Mouse (Mus musculus) adrenal gland, postnatal 14 days (tissue): ENCODE measurements around the gene Fam13c. TPM values are rescaled to one million over a fixed set of nuclear protein-coding genes. Genes with fewer than 3 reads are reported as not detected.
"Not testable (repeated sequence)": the region's sequence is repeated elsewhere in the genome, so short reads cannot be mapped to it uniquely, and the experiment has no call there.

Experiments used
- DNase-seq: peaks from one replicate; pipeline ENCODE4 v3.0.0; 2021; ENCODE audit warnings: mixed read lengths
- long read RNA-seq, 2 experiments: library from polyadenylated mRNA; stranded (forward); transcript quantifications; one replicate each; pipeline ENCODE4 v2.0.0; 2021
- total RNA-seq: library from RNA; stranded (reverse); gene quantifications from 2 replicates; pipeline ENCODE4 v1.2.3, GENCODE M21; 2021

Fam13c gene
- 14.7 and 17.3 TPM in 2 replicates for total RNA-seq
- long read RNA-seq, experiment 1, transcript Fam13c-202 (15 exons, 3,380 nt), result major isoform, 6 of 22 reads
- long read RNA-seq, experiment 1, partial matches to known transcripts, result 2 of 22 reads
- long read RNA-seq, experiment 1, other reads (novel, unspliced or antisense), result 8 of 22 reads
- long read RNA-seq, experiment 2, partial matches to known transcripts, result 3 of 11 reads
- long read RNA-seq, experiment 2, other reads (novel, unspliced or antisense), result 4 of 11 reads

GRCm38 (mm10) chr10:70439676-70440521 lies at the start of gene Fam13c:
Fam13c (plus strand) TSS chr10:70440481.
- peak; percentile 41 for DNase-seq

- DNase-seq, result no peak
Measured at GRCm38 (mm10) chr10:70395900-70396299, 44.4 kb upstream of the Fam13c start.

GRCm38 (mm10) chr10:70398224-70398623 lies 42.1 kb upstream of the Fam13c start:
- no peak for DNase-seq

- no peak for DNase-seq
Measured at GRCm38 (mm10) chr10:70402006-70402405, 38.3 kb upstream of the Fam13c start.

GRCm38 (mm10) chr10:70402711-70403110 lies 37.6 kb upstream of the Fam13c start:
- DNase-seq, result peak; percentile 29

GRCm38 (mm10) chr10:70417811-70418486 lies 22.3 kb upstream of the Fam13c start:
- no peak for DNase-seq

GRCm38 (mm10) chr10:70419282-70420264 lies 20.7 kb upstream of the Fam13c start:
- no peak for DNase-seq

- no peak for DNase-seq
Measured at GRCm38 (mm10) chr10:70426373-70426772, 13.9 kb upstream of the Fam13c start.

- peak; percentile 16 for DNase-seq
Measured at GRCm38 (mm10) chr10:70428121-70428662, 12.1 kb upstream of the Fam13c start.

GRCm38 (mm10) chr10:70429341-70429740 lies 10.9 kb upstream of the Fam13c start:
- DNase-seq, result no peak

GRCm38 (mm10) chr10:70433334-70433733 lies 6.9 kb upstream of the Fam13c start:
- DNase-seq, result no peak

GRCm38 (mm10) chr10:70433736-70434135 lies 6.5 kb upstream of the Fam13c start:
- DNase-seq, result not testable (repeated sequence)

- DNase-seq, result no peak
Measured at GRCm38 (mm10) chr10:70436656-70437055, 3.6 kb upstream of the Fam13c start.

- DNase-seq, result peak; percentile 60
Measured at GRCm38 (mm10) chr10:70437289-70437688, 3.0 kb upstream of the Fam13c start.

- DNase-seq, result peak; percentile 82
Measured at GRCm38 (mm10) chr10:70440639-70441461, 569 bp downstream of the Fam13c start.

GRCm38 (mm10) chr10:70442156-70442555 lies 1.9 kb downstream of the Fam13c start:
- DNase-seq, result no peak

GRCm38 (mm10) chr10:70442623-70443022 lies 2.3 kb downstream of the Fam13c start:
- no peak for DNase-seq

- no peak for DNase-seq
Measured at GRCm38 (mm10) chr10:70447787-70448186, 7.5 kb downstream of the Fam13c start.

GRCm38 (mm10) chr10:70449206-70449605 lies 8.9 kb downstream of the Fam13c start:
- no peak for DNase-seq

- no peak for DNase-seq
Measured at GRCm38 (mm10) chr10:70455886-70456305, 15.6 kb downstream of the Fam13c start.
